Mouse (Mus musculus): ENCODE data around the gene Asap3.

DNA sequence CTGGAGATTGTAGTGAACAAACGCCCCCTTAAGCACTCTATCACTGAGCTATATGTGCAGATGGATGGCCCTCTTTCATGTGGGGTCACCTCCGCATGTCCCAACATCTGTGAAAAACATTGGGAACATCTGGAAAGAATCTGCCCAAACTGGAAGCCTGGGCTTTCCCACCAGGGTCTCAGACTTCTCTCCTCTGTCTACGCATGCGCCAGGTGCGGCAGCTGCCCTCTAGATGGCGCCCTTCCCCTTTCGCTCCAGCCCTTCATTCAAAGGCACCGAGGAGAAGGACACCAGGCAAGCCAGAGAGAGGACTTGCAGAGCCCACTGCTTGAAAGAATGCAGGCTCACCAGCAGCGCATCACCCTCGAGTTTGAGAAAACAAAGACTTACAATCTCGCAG, 42.7 kb upstream of the Asap3 start:
- TF ChIP-seq HCFC1 (IDR thresholded peaks at IDR 0.05; ENCODE audit: borderline replicate concordance, insufficient read depth, low read length): no peak
- TF ChIP-seq ZNF384 (IDR thresholded peaks at IDR 0.05; ENCODE audit: low read depth, low read length): peak; percentile 37; the same call in 1 of the 2 replicates
